Mouse (Mus musculus): Measurements from ENCODE around the gene Tgm5. TPM values are rescaled to one million over a fixed set of nuclear protein-coding genes. Genes with fewer than 3 reads are reported as not detected.

Gene Tgm5
- polyA plus RNA-seq, 1 experiment from 2014 or later, result not detected

GRCm38 (mm10) chr2:121082626-121083025, 3.0 kb downstream of the Tgm5 start:
- WGBS, result 73% methylated on average over 1 of the region's 1 CpGs
- Histone ChIP-seq H3K9ac (no peak overlapping the region), H3K36me3 (no peaks in the 10 kb centered on the region), H3K4me1 (no peaks in the 10 kb centered on the region), H3K9me3 (no peaks in the 10 kb centered on the region; the same call in 1 of the 2 replicates), H3K4me2 (no peak overlapping the region), H3K4me3 (no peak overlapping the region), H3K27me3 (no peaks in the 10 kb centered on the region), H3K27ac (no peak overlapping the region)
- no peak for ATAC-seq (ENCODE audit: insufficient number of reproducible peaks, insufficient read depth, low FRiP score, low TSS enrichment, low read depth)

- Histone ChIP-seq H3K4me3 (no peak overlapping the region), H3K36me3 (no peaks in the 10 kb centered on the region), H3K4me1 (no peaks in the 10 kb centered on the region), H3K27me3 (no peaks in the 10 kb centered on the region), H3K9ac (no peak overlapping the region), H3K4me2 (no peak overlapping the region), H3K27ac (no peak overlapping the region), H3K9me3 (no peaks in the 10 kb centered on the region)
- ATAC-seq (ENCODE audit: insufficient number of reproducible peaks, insufficient read depth, low FRiP score, low TSS enrichment, low read depth), result no peak
- WGBS, result 80% methylated on average over 7 of the region's 7 CpGs
Measured at GRCm38 (mm10) chr2:121074747-121075146, 10.9 kb downstream of the Tgm5 start.

GRCm38 (mm10) chr2:121071871-121072270, 13.8 kb downstream of the Tgm5 start:
- Histone ChIP-seq H3K4me1 (no peaks in the 10 kb centered on the region), H3K9ac (no peak overlapping the region), H3K27me3 (no peaks in the 10 kb centered on the region), H3K27ac (no peak overlapping the region), H3K4me3 (no peak overlapping the region), H3K4me2 (no peak overlapping the region), H3K36me3 (no peaks in the 10 kb centered on the region), H3K9me3 (no peaks in the 10 kb centered on the region)
- ATAC-seq (ENCODE audit: insufficient number of reproducible peaks, insufficient read depth, low FRiP score, low TSS enrichment, low read depth), result no peak
- 76% methylated on average over 6 of the region's 6 CpGs for WGBS

GRCm38 (mm10) chr2:121069506-121069905, 16.1 kb downstream of the Tgm5 start:
- no peak overlapping the region for H3K4me2 ChIP-seq
- no peaks in the 10 kb centered on the region for H3K36me3 ChIP-seq
- no peaks in the 10 kb centered on the region for H3K4me1 ChIP-seq
- H3K9me3 ChIP-seq, result no peaks in the 10 kb centered on the region
- no peak overlapping the region for H3K4me3 ChIP-seq
- no peak overlapping the region for H3K27ac ChIP-seq
- 62% methylated on average over 6 of the region's 6 CpGs for WGBS
- H3K27me3 ChIP-seq, result no peaks in the 10 kb centered on the region
- ATAC-seq (ENCODE audit: insufficient number of reproducible peaks, insufficient read depth, low FRiP score, low TSS enrichment, low read depth), result no peak
- no peak overlapping the region for H3K9ac ChIP-seq

GRCm38 (mm10) chr2:121067116-121067515, 18.5 kb downstream of the Tgm5 start:
- no peak overlapping the region for H3K4me3 ChIP-seq
- ATAC-seq (ENCODE audit: insufficient number of reproducible peaks, insufficient read depth, low FRiP score, low TSS enrichment, low read depth), result no peak
- H3K4me1 ChIP-seq, result no peaks in the 10 kb centered on the region
- no peaks in the 10 kb centered on the region for H3K36me3 ChIP-seq
- WGBS, result 62% methylated on average over 4 of the region's 4 CpGs
- no peaks in the 10 kb centered on the region for H3K9me3 ChIP-seq
- H3K27me3 ChIP-seq, result no peaks in the 10 kb centered on the region
- no peak overlapping the region for H3K9ac ChIP-seq
- H3K27ac ChIP-seq, result no peak overlapping the region
- H3K4me2 ChIP-seq, result no peak overlapping the region

GRCm38 (mm10) chr2:121061315-121061714, 24.3 kb downstream of the Tgm5 start:
- Histone ChIP-seq H3K27me3 (no peaks in the 10 kb centered on the region), H3K9ac (no peak overlapping the region), H3K4me1 (no peaks in the 10 kb centered on the region), H3K9me3 (no peaks in the 10 kb centered on the region), H3K4me3 (no peak overlapping the region), H3K36me3 (no peaks in the 10 kb centered on the region), H3K27ac (no peak overlapping the region), H3K4me2 (no peak overlapping the region)
- ATAC-seq (ENCODE audit: insufficient number of reproducible peaks, insufficient read depth, low FRiP score, low TSS enrichment, low read depth), result no peak
- WGBS, result 85% methylated on average over 2 of the region's 2 CpGs

GRCm38 (mm10) chr2:121057997-121058396, 27.6 kb downstream of the Tgm5 start:
- no peaks in the 10 kb centered on the region for H3K36me3 ChIP-seq
- no peak for ATAC-seq (ENCODE audit: insufficient number of reproducible peaks, insufficient read depth, low FRiP score, low TSS enrichment, low read depth)
- no peak overlapping the region for H3K9ac ChIP-seq
- WGBS, result 66% methylated on average over 6 of the region's 6 CpGs
- H3K27ac ChIP-seq, result no peak overlapping the region
- H3K9me3 ChIP-seq, result no peaks in the 10 kb centered on the region
- no peaks in the 10 kb centered on the region for H3K27me3 ChIP-seq
- no peak overlapping the region for H3K4me2 ChIP-seq
- H3K4me3 ChIP-seq, result no peak overlapping the region
- H3K4me1 ChIP-seq, result no peaks in the 10 kb centered on the region

GRCm38 (mm10) chr2:121055915-121056314, 29.7 kb downstream of the Tgm5 start:
- Histone ChIP-seq H3K4me1 (no peaks in the 10 kb centered on the region), H3K4me3 (no peak overlapping the region), H3K36me3 (no peaks in the 10 kb centered on the region), H3K4me2 (no peak overlapping the region), H3K27me3 (no peaks in the 10 kb centered on the region), H3K9me3 (no peaks in the 10 kb centered on the region), H3K27ac (no peak overlapping the region), H3K9ac (no peak overlapping the region)
- ATAC-seq (ENCODE audit: insufficient number of reproducible peaks, insufficient read depth, low FRiP score, low TSS enrichment, low read depth), result no peak
- WGBS, result 86% methylated on average over 6 of the region's 6 CpGs

- no peak overlapping the region for H3K9ac ChIP-seq
- H3K4me3 ChIP-seq, result no peak overlapping the region
- H3K27ac ChIP-seq, result no peak overlapping the region
- no peaks in the 10 kb centered on the region for H3K9me3 ChIP-seq
- H3K36me3 ChIP-seq, result no peaks in the 10 kb centered on the region
- no peak overlapping the region for H3K4me2 ChIP-seq
- ATAC-seq (ENCODE audit: insufficient number of reproducible peaks, insufficient read depth, low FRiP score, low TSS enrichment, low read depth), result no peak
- no peaks in the 10 kb centered on the region for H3K4me1 ChIP-seq
- 74% methylated on average over 2 of the region's 2 CpGs for WGBS
- H3K27me3 ChIP-seq, result no peaks in the 10 kb centered on the region
Measured at GRCm38 (mm10) chr2:121054060-121054459, 31.6 kb downstream of the Tgm5 start.

GRCm38 (mm10) chr2:121052176-121052575, 33.5 kb downstream of the Tgm5 start:
- H3K36me3 ChIP-seq, result no peaks in the 10 kb centered on the region
- H3K4me1 ChIP-seq, result no peaks in the 10 kb centered on the region
- no peak for ATAC-seq (ENCODE audit: insufficient number of reproducible peaks, insufficient read depth, low FRiP score, low TSS enrichment, low read depth)
- no peak overlapping the region for H3K4me2 ChIP-seq
- H3K27ac ChIP-seq, result no peak overlapping the region
- H3K9me3 ChIP-seq, result no peaks in the 10 kb centered on the region
- WGBS, result 85% methylated on average over 5 of the region's 5 CpGs
- H3K9ac ChIP-seq, result no peak overlapping the region
- H3K4me3 ChIP-seq, result no peak overlapping the region
- no peaks in the 10 kb centered on the region for H3K27me3 ChIP-seq

- H3K4me1 ChIP-seq, result no peaks in the 10 kb centered on the region
- no peak overlapping the region for H3K9ac ChIP-seq
- no peak overlapping the region for H3K4me2 ChIP-seq
- H3K9me3 ChIP-seq, result no peaks in the 10 kb centered on the region
- H3K27ac ChIP-seq, result no peak overlapping the region
- ATAC-seq (ENCODE audit: insufficient number of reproducible peaks, insufficient read depth, low FRiP score, low TSS enrichment, low read depth), result no peak
- no peaks in the 10 kb centered on the region for H3K36me3 ChIP-seq
- 77% methylated on average over 4 of the region's 4 CpGs for WGBS
- no peaks in the 10 kb centered on the region for H3K27me3 ChIP-seq
- H3K4me3 ChIP-seq, result no peak overlapping the region
Measured at GRCm38 (mm10) chr2:121045653-121046052, 40.0 kb downstream of the Tgm5 start.

GRCm38 (mm10) chr2:121041098-121041497, 44.5 kb downstream of the Tgm5 start:
- no peaks in the 10 kb centered on the region for H3K4me1 ChIP-seq
- no peak overlapping the region for H3K4me2 ChIP-seq
- H3K9me3 ChIP-seq, result no peaks in the 10 kb centered on the region
- H3K36me3 ChIP-seq, result no peaks in the 10 kb centered on the region
- H3K27ac ChIP-seq, result no peak overlapping the region
- H3K27me3 ChIP-seq, result no peaks in the 10 kb centered on the region
- H3K4me3 ChIP-seq, result no peak overlapping the region
- ATAC-seq (ENCODE audit: insufficient number of reproducible peaks, insufficient read depth, low FRiP score, low TSS enrichment, low read depth), result no peak
- no peak overlapping the region for H3K9ac ChIP-seq
- 54% methylated on average over 5 of the region's 5 CpGs for WGBS

GRCm38 (mm10) chr2:121039382-121039781, 46.3 kb downstream of the Tgm5 start:
- no peak overlapping the region for H3K4me3 ChIP-seq
- H3K27me3 ChIP-seq, result no peaks in the 10 kb centered on the region
- H3K4me2 ChIP-seq, result no peak overlapping the region
- no peaks in the 10 kb centered on the region for H3K36me3 ChIP-seq
- H3K9me3 ChIP-seq, result no peaks in the 10 kb centered on the region
- no peak overlapping the region for H3K9ac ChIP-seq
- no peak for ATAC-seq (ENCODE audit: insufficient number of reproducible peaks, insufficient read depth, low FRiP score, low TSS enrichment, low read depth)
- H3K27ac ChIP-seq, result no peak overlapping the region
- 80% methylated on average over 1 of the region's 1 CpGs for WGBS
- no peaks in the 10 kb centered on the region for H3K4me1 ChIP-seq
